Mouse (Mus musculus): ENCODE measurements around the gene Gm16434. TPM values are rescaled to one million over a fixed set of nuclear protein-coding genes. Genes with fewer than 3 reads are reported as not detected.

The Gm16434 gene
- total RNA-seq (2023): not detected

GRCm38 (mm10) chr14:7194440-7194839, at the start of gene Gm16434:
Gene Gm16434, minus strand, starts transcription at chr14:7194540.

DNA sequence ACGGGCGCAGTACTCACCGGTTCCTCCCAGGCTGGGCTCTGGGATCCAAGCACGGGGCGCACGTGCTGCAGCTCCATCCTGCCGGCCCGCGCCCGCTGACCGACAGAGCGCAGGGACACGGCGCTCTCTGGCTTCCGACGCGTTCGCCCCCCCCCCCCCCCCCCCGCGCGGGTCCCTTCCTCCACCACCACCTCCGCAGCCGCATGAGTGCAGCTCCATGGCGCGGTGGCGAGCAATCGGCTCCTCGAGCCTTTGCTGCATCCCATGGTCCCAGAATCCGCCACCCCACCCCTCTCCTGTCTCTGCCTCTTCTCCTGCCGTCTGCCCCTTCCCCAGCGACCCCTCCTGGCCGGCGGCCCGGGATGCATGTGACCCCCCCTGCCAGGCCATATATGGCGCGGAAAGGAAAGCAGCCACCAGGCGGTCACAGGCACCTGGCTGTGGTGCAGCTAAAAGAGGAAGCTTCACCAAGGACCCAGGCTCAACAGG, 19.8 kb downstream of the Gm16434 start, which contains the start of gene Gm3512:
Gm3512 (minus strand) TSS at position 51 of the 489 bp plus-strand sequence.

Other genes with a start within 250 kb of the Gm16434 start
- gene Gm6356, start 220.7 kb downstream of the Gm16434 start, total RNA-seq (2023): not detected
- not detected for gene Gm10406, start 167.1 kb downstream of the Gm16434 start, total RNA-seq (2023)
- not detected for gene Gm3685, start 149.6 kb downstream of the Gm16434 start, total RNA-seq (2023)
- not detected for gene Gm3696, start 93.9 kb downstream of the Gm16434 start, total RNA-seq (2023)
- gene Gm6676, start 69.1 kb downstream of the Gm16434 start, total RNA-seq (2023): not detected
- gene Gm3512, start 20.0 kb downstream of the Gm16434 start, total RNA-seq (2023): not detected
- not detected for gene Gm3727, start 70.2 kb upstream of the Gm16434 start, total RNA-seq (2023)
- gene Gm3739, start 120.5 kb upstream of the Gm16434 start, total RNA-seq (2023): not detected
- gene Gm5797, start 137.9 kb upstream of the Gm16434 start, total RNA-seq (2023): not detected
- gene Gm8374, start 170.6 kb upstream of the Gm16434 start, total RNA-seq (2023): not detected